Mouse (Mus musculus) MEL (cell line): ENCODE results near the gene Gria3. TPM values are rescaled to one million over a fixed set of nuclear protein-coding genes. Genes with fewer than 3 reads are reported as not detected.

Source experiments
- DNase-seq: peaks from one replicate; pipeline ENCODE4 v3.0.0; 2011; ENCODE audit warnings: low read depth, low spot score
- H3K27ac ChIP-seq: 2 replicates; pipeline ENCODE4 v1.5.1; 2012; ENCODE audit warnings: low read depth, mild to moderate bottlenecking, control low read depth, low read length, moderate library complexity; ENCODE audit not compliant: control insufficient read depth
- H3K27me3 ChIP-seq, 2 experiments: fragments of 150-350 bp in 1 of 2; sonication (generic) in 1 of 2; 2 replicates each; pipeline ENCODE4 v1.6.1; 2012; ENCODE audit warnings: low read length in 2 of 2, mild to moderate bottlenecking in 2 of 2, improper control_type of control experiment in 1 of 2, moderate library complexity in 1 of 2; ENCODE audit not compliant: insufficient read depth in 2 of 2, control insufficient read depth in 1 of 2
- H3K36me3 ChIP-seq, 2 experiments: 2 replicates each; pipeline ENCODE4 v1.6.1; 2012 to 2014; ENCODE audit warnings: low read length in 2 of 2, improper control_type of control experiment in 1 of 2, inconsistent platforms in 1 of 2, mild to moderate bottlenecking in 1 of 2; ENCODE audit not compliant: insufficient read depth in 2 of 2, control insufficient read depth in 1 of 2
- H3K4me1 ChIP-seq, 2 experiments: fragments of 150-350 bp in 1 of 2; sonication (generic) in 1 of 2; 2 replicates each; pipeline ENCODE4 v1.6.1; 2012; ENCODE audit warnings: low read length in 2 of 2, improper control_type of control experiment in 1 of 2, mild to moderate bottlenecking in 1 of 2; ENCODE audit not compliant: insufficient read depth in 2 of 2, control insufficient read depth in 1 of 2
- H3K4me3 ChIP-seq, 2 experiments: fragments of 150-350 bp in 1 of 2; sonication (generic) in 1 of 2; 2 replicates each; pipeline ENCODE4 v1.5.1; 2012; ENCODE audit warnings: low read depth in 2 of 2, low read length in 2 of 2, mild to moderate bottlenecking in 2 of 2, moderate library complexity in 2 of 2, control low read depth in 1 of 2, improper control_type of control experiment in 1 of 2; ENCODE audit not compliant: control insufficient read depth in 1 of 2, insufficient read depth in 1 of 2
- H3K79me2 ChIP-seq: 2 replicates; pipeline ENCODE4 v1.6.1; 2012; ENCODE audit warnings: mild to moderate bottlenecking, low read length, moderate library complexity; ENCODE audit not compliant: control insufficient read depth, poor library complexity, insufficient read depth
- H3K9ac ChIP-seq: 2 replicates; pipeline ENCODE4 v1.6.1; 2012; ENCODE audit warnings: low read depth, mild to moderate bottlenecking, control low read depth, low read length, moderate library complexity; ENCODE audit not compliant: control insufficient read depth, poor library complexity, severe bottlenecking
- H3K9me3 ChIP-seq: fragments of 150-350 bp; sonication (generic); replicated peaks from 2 replicates; pipeline ENCODE4 v1.6.1; 2012; ENCODE audit warnings: mild to moderate bottlenecking, low read length, improper control_type of control experiment, moderate library complexity; ENCODE audit not compliant: insufficient read depth
- CTCF ChIP-seq, 3 experiments: IDR thresholded peaks in 2 of 3; conservative IDR thresholded peaks in 1 of 3; 2 replicates each; pipeline ENCODE4 v1.5.1; 2011 to 2012; ENCODE audit warnings: low read length in 3 of 3, low read depth in 2 of 3, mild to moderate bottlenecking in 2 of 3, improper control_type of control experiment in 1 of 3, inconsistent platforms in 1 of 3, mixed read lengths in 1 of 3, moderate library complexity in 1 of 3; ENCODE audit not compliant: control insufficient read depth in 1 of 3, insufficient read depth in 1 of 3, poor library complexity in 1 of 3, severe bottlenecking in 1 of 3
- E2F4 ChIP-seq: IDR thresholded peaks from 2 replicates; pipeline ENCODE4 v1.6.1; 2011; ENCODE audit warnings: low read depth, low read length, improper control_type of control experiment, borderline replicate concordance
- ELF1 ChIP-seq: IDR thresholded peaks from 2 replicates; pipeline ENCODE4 v1.6.1; 2014; ENCODE audit warnings: low read depth, mild to moderate bottlenecking, inconsistent platforms, low read length, improper control_type of control experiment, moderate library complexity
- EP300 ChIP-seq, 2 experiments: IDR thresholded peaks; 2 replicates each; pipeline ENCODE4 v1.6.1; 2011; ENCODE audit warnings: improper control_type of control experiment in 2 of 2, low read length in 2 of 2, low read depth in 1 of 2, mild to moderate bottlenecking in 1 of 2
- GABPA ChIP-seq: IDR thresholded peaks from 2 replicates; pipeline ENCODE4 v1.6.1; 2012; ENCODE audit warnings: low read depth, mild to moderate bottlenecking, inconsistent platforms, low read length, improper control_type of control experiment, moderate library complexity
- GATA1 ChIP-seq: IDR thresholded peaks from 2 replicates; pipeline ENCODE4 v1.6.1; 2011; ENCODE audit warnings: low read depth, low read length, improper control_type of control experiment
- JUND ChIP-seq: IDR thresholded peaks from 2 replicates; pipeline ENCODE4 v1.6.1; 2011; ENCODE audit warnings: low read depth, mild to moderate bottlenecking, improper control_type of control experiment, low read length
- MXI1 ChIP-seq: IDR thresholded peaks from 2 replicates; pipeline ENCODE4 v1.6.1; 2011; ENCODE audit warnings: mild to moderate bottlenecking, low read depth, low read length, improper control_type of control experiment
- NELFE ChIP-seq: IDR thresholded peaks from 2 replicates; pipeline ENCODE4 v1.6.1; 2011; ENCODE audit warnings: low read depth, low read length, improper control_type of control experiment
- NRF1 ChIP-seq: IDR thresholded peaks from 2 replicates; pipeline ENCODE4 v1.6.1; 2014; ENCODE audit warnings: low read depth, mild to moderate bottlenecking, inconsistent platforms, low read length, improper control_type of control experiment, moderate library complexity; ENCODE audit not compliant: poor library complexity, insufficient read depth, severe bottlenecking
- POLR2AphosphoS2 ChIP-seq: IDR thresholded peaks from 2 replicates; pipeline ENCODE4 v1.6.1; 2011; ENCODE audit warnings: low read length, improper control_type of control experiment
- POLR2AphosphoS5 ChIP-seq: IDR thresholded peaks from 2 replicates; pipeline ENCODE4 v1.6.1; 2012; ENCODE audit warnings: low read depth, borderline replicate concordance, mild to moderate bottlenecking, inconsistent platforms, low read length, moderate library complexity, mixed read lengths
- RAD21 ChIP-seq: IDR thresholded peaks from 2 replicates; pipeline ENCODE4 v1.6.1; 2011; ENCODE audit warnings: mild to moderate bottlenecking, low read depth, low read length, improper control_type of control experiment
- SIN3A ChIP-seq: IDR thresholded peaks from 2 replicates; pipeline ENCODE4 v1.6.1; 2012; ENCODE audit warnings: low read length, improper control_type of control experiment, inconsistent platforms
- SMC3 ChIP-seq: IDR thresholded peaks from 2 replicates; pipeline ENCODE4 v1.6.1; 2011; ENCODE audit warnings: low read depth, low read length, improper control_type of control experiment
- TAL1 ChIP-seq: IDR thresholded peaks from 2 replicates; pipeline ENCODE4 v1.6.1; 2012; ENCODE audit warnings: mild to moderate bottlenecking, inconsistent platforms, low read length, moderate library complexity, mixed read lengths
- TBP ChIP-seq: IDR thresholded peaks from 2 replicates; pipeline ENCODE4 v1.8.0; 2011; ENCODE audit warnings: low read depth, low read length, improper control_type of control experiment
- TCF12 ChIP-seq: IDR thresholded peaks from 2 replicates; pipeline ENCODE4 v1.6.1; 2014; ENCODE audit warnings: low read depth, mild to moderate bottlenecking, inconsistent platforms, low read length, improper control_type of control experiment, moderate library complexity
- USF2 ChIP-seq, 2 experiments: IDR thresholded peaks; 2 replicates each; pipeline ENCODE4 v1.6.1; 2011 to 2012; ENCODE audit warnings: improper control_type of control experiment in 2 of 2, low read length in 2 of 2, borderline replicate concordance in 1 of 2, inconsistent platforms in 1 of 2, low read depth in 1 of 2, mild to moderate bottlenecking in 1 of 2; ENCODE audit not compliant: insufficient read depth in 1 of 2
- ZC3H11A ChIP-seq: IDR thresholded peaks from 2 replicates; pipeline ENCODE4 v1.6.1; 2012; ENCODE audit warnings: low read depth, mild to moderate bottlenecking, inconsistent platforms, low read length, improper control_type of control experiment
- ZKSCAN1 ChIP-seq: IDR thresholded peaks from 2 replicates; pipeline ENCODE4 v1.6.1; 2012; ENCODE audit warnings: low read depth, mild to moderate bottlenecking, inconsistent platforms, low read length, improper control_type of control experiment, moderate library complexity
- ZMIZ1 ChIP-seq: IDR thresholded peaks from 2 replicates; pipeline ENCODE4 v1.6.1; 2012; ENCODE audit warnings: low read depth, mild to moderate bottlenecking, inconsistent platforms, low read length, improper control_type of control experiment, moderate library complexity
- ZNF384 ChIP-seq: IDR thresholded peaks from 2 replicates; pipeline ENCODE4 v1.6.1; 2012; ENCODE audit warnings: low read depth, mild to moderate bottlenecking, inconsistent platforms, low read length, improper control_type of control experiment
- polyA plus RNA-seq, 2 experiments: library from polyadenylated mRNA; stranded (reverse) in 1 of 2; unstranded in 1 of 2; fragments of >175 nt in 1 of 2; fragments of >200 nt in 1 of 2; gene quantifications; 2 replicates each; pipeline versions ENCODE4 v1.2.1 to v1.2.4; 2012; ENCODE audit warnings: low replicate concordance in 2 of 2, low read depth in 1 of 2; ENCODE audit not compliant: insufficient read length in 2 of 2, insufficient read depth in 1 of 2, missing spikeins in 1 of 2
- total RNA-seq: library from RNA; depleted of rRNA; stranded (reverse); fragments of 300-350 nt; gene quantifications from 2 replicates; pipeline ENCODE4 v1.2.3, GENCODE M21; 2012

Gria3 gene
- total and polyA plus RNA-seq, 3 experiments, result not detected

- no peak overlapping the region for H3K9ac ChIP-seq
- H3K36me3 ChIP-seq, result no peaks in the 10 kb centered on the region
- DNase-seq, result no peak
- no peaks in the 10 kb centered on the region for H3K79me2 ChIP-seq
- H3K4me1 ChIP-seq, result no peaks in the 10 kb centered on the region
- TF ChIP-seq TBP (no peak), ZNF384 (no peak), NELFE (no peak), POLR2AphosphoS5 (no peak), TAL1 (no peak), NRF1 (no peak), ELF1 (no peak), ZC3H11A (no peak), CTCF (IDR thresholded peaks at IDR 0.05 in 2 of 3, conservative IDR thresholded peaks at IDR 0.05 in 1 of 3; ENCODE audit: control insufficient read depth in 1 of 3, insufficient read depth in 1 of 3, low read depth in 2 of 3, low read length in 3 of 3, poor library complexity in 1 of 3, severe bottlenecking in 1 of 3) (no peak), USF2 (IDR thresholded peaks at IDR 0.05; ENCODE audit: borderline replicate concordance in 1 of 2, insufficient read depth in 1 of 2, low read depth in 1 of 2, low read length in 2 of 2) (no peak), SIN3A (no peak), GATA1 (no peak), TCF12 (no peak)
- H3K4me3 ChIP-seq, result no peak overlapping the region
- H3K27me3 ChIP-seq, result no peaks in the 10 kb centered on the region
- no peak overlapping the region for H3K27ac ChIP-seq
- H3K9me3 ChIP-seq, result no peaks in the 10 kb centered on the region
Measured at GRCm38 (mm10) chrX:41438841-41439240, 38.2 kb downstream of the Gria3 start.

- Histone ChIP-seq H3K4me3 (no peak overlapping the region), H3K4me1 (no peaks in the 10 kb centered on the region), H3K79me2 (no peaks in the 10 kb centered on the region), H3K9ac (no peak overlapping the region), H3K27me3 (no peaks in the 10 kb centered on the region), H3K9me3 (no peaks in the 10 kb centered on the region), H3K36me3 (no peaks in the 10 kb centered on the region), H3K27ac (no peak overlapping the region)
- no peak for DNase-seq
- no peak for TF ChIP-seq POLR2AphosphoS5
Measured at GRCm38 (mm10) chrX:41448876-41449275, 48.2 kb downstream of the Gria3 start.

- Histone ChIP-seq H3K27me3 (no peaks in the 10 kb centered on the region), H3K9me3 (no peaks in the 10 kb centered on the region), H3K4me3 (no peak overlapping the region), H3K79me2 (no peaks in the 10 kb centered on the region), H3K9ac (no peak overlapping the region), H3K27ac (no peak overlapping the region), H3K4me1 (no peaks in the 10 kb centered on the region), H3K36me3 (no peaks in the 10 kb centered on the region)
- TF ChIP-seq E2F4, result no peak
- no peak for TF ChIP-seq JUND
- no peak for TF ChIP-seq NELFE
- no peak for TF ChIP-seq POLR2AphosphoS2
- no peak for TF ChIP-seq GABPA
- no peak for TF ChIP-seq NRF1
- TF ChIP-seq EP300 (IDR thresholded peaks at IDR 0.05; ENCODE audit: low read depth in 1 of 2, low read length in 2 of 2), result no peak
- TF ChIP-seq ZMIZ1, result no peak
- no peak for TF ChIP-seq SIN3A
- TF ChIP-seq TCF12, result no peak
- no peak for TF ChIP-seq MXI1
- no peak for TF ChIP-seq RAD21
- TF ChIP-seq ZKSCAN1, result no peak
- no peak for TF ChIP-seq TAL1
- no peak for TF ChIP-seq TBP
- no peak for TF ChIP-seq SMC3
- no peak for DNase-seq
Measured at GRCm38 (mm10) chrX:41477486-41477885, 76.8 kb downstream of the Gria3 start.
